Mouse (Mus musculus): ENCODE data around the gene Rnf213. TPM values are rescaled to one million over a fixed set of nuclear protein-coding genes. Genes with fewer than 3 reads are reported as not detected.

The Rnf213 gene
- polyA plus RNA-seq, 1 experiment: 27.7 TPM

DNA sequence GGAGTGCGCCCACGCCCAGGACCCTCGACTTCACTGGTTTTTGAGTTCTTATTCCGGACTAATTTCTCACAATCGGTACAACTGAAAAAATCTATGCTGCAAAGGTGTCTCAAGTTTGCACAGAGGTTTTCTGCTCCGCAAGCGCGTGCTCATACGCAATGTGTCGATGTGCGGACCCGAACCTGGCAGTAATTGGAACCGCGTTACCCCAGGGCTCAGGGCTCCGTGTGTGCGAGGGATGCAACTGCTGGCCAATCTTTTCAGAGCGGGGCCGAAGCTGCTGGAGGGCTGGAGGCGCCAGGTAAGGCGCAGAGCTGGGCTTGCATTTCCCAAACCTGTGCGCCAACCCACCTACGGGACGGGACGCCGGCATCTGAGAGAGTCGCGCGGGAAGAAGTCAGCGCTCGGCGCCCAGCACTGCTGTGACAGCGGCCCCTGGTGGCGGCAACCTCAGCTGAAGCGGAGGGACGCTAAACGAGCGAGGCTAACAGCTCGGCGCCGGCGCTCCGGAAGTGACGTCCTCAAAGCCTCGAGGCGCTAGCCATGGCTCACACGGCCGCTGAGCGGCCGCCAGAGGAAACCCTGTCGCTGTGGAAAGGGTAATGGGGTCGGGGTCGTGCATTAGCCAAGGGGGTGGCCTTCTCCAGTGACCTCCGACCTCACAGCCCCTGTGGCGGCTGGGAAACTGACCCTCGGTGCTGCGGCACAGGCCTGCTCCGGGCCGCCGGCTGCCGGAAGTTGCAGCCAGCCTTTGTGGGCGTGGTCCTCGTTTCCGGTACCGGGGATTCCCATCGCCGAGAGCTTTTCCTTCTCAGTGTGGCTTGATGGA is 98.2 kb downstream of the Rnf213 start, which contains the start of gene Endov:
Endov (plus strand) TSS at position 487 of the 829 bp plus-strand sequence.
- peak; percentile 94 for TF ChIP-seq CTCF (IDR thresholded peaks at IDR 0.05; ENCODE audit: control insufficient read depth, insufficient read depth, low read length)
- peak; percentile 84; the same call in 1 of the 2 replicates for TF ChIP-seq POLR2A (IDR thresholded peaks at IDR 0.05; ENCODE audit: borderline replicate concordance, control insufficient read depth, low read depth, low read length)
- 1% methylated on average over 66 of the region's 66 CpGs for WGBS
- H3K4me3 ChIP-seq (replicated peaks; ENCODE audit: control insufficient read depth, low read depth, low read length): peak within 1 kb of the TSS; percentile 95
- no peaks in the 10 kb centered on the region; the same call in 1 of the 2 replicates for H3K4me1 ChIP-seq (ENCODE audit: control insufficient read depth, insufficient read depth, low read length)
- H3K27ac ChIP-seq (ENCODE audit: control insufficient read depth, insufficient read depth, low read depth, low read length, poor library complexity): peak within 1 kb of the TSS; percentile 93

DNA sequence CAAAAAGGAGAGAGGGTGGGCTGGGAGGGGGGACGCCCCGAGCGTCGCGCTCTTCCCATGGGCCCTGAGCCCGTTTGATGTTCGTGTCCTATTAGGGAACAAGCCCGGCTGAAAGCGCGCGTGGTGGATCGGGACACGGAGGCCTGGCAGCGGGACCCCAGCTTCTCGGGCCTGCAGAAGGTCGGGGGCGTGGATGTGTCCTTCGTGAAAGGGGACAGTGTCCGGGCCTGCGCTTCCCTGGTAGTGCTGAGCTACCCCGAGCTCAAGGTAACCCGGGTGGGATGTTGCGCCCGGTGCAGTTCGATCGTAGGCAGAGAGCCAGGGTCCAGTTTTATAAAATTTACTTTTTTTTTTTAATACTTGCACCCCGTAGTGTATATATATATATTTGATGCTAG is 98.8 kb downstream of the Rnf213 start:
- Histone ChIP-seq H3K27ac (ENCODE audit: control insufficient read depth, insufficient read depth, low read depth, low read length, poor library complexity) (peak overlapping the region; percentile 6; the same call in 1 of the 2 replicates), H3K4me1 (ENCODE audit: control insufficient read depth, insufficient read depth, low read length) (no peaks in the 10 kb centered on the region; the same call in 1 of the 2 replicates), H3K4me3 (replicated peaks; ENCODE audit: control insufficient read depth, low read depth, low read length) (peak overlapping the region; percentile 95)
- TF ChIP-seq CTCF (IDR thresholded peaks at IDR 0.05; ENCODE audit: control insufficient read depth, insufficient read depth, low read length) (no peak), POLR2A (IDR thresholded peaks at IDR 0.05; ENCODE audit: borderline replicate concordance, control insufficient read depth, low read depth, low read length) (no peak)
- WGBS: 3% methylated on average over 27 of the region's 27 CpGs

DNA sequence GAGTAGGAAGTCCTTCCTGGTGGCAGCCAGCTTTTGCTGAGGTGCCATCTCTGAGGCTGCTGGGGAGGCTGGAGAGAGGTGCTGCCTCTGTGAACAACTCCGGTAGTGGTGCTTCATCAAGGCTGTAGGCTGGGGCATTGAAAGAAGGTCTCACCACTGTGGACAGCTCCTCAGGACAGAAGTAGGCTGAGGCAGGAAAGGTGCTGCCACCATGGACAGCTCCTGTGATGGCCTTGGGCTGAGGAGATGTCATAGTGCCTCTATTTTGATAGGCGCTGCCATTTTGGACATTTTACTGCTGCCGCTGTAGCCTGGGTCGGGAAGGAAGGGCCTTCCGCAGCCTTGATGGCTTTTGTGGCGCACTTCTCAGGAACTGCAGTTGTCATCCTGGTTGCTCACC is 99.9 kb downstream of the Rnf213 start:
- no peak for TF ChIP-seq CTCF (IDR thresholded peaks at IDR 0.05; ENCODE audit: control insufficient read depth, insufficient read depth, low read length)
- TF ChIP-seq POLR2A (IDR thresholded peaks at IDR 0.05; ENCODE audit: borderline replicate concordance, control insufficient read depth, low read depth, low read length): no peak
- WGBS: 86% methylated on average over 6 of the region's 6 CpGs
- H3K27ac ChIP-seq (ENCODE audit: control insufficient read depth, insufficient read depth, low read depth, low read length, poor library complexity): no peak overlapping the region
- H3K4me1 ChIP-seq (ENCODE audit: control insufficient read depth, insufficient read depth, low read length): no peaks in the 10 kb centered on the region; the same call in 1 of the 2 replicates
- no peak overlapping the region for H3K4me3 ChIP-seq (replicated peaks; ENCODE audit: control insufficient read depth, low read depth, low read length)

- H3K4me1 ChIP-seq (ENCODE audit: control insufficient read depth, insufficient read depth, low read length): no peaks in the 10 kb centered on the region; the same call in 1 of the 2 replicates
- H3K4me3 ChIP-seq (replicated peaks; ENCODE audit: control insufficient read depth, low read depth, low read length): no peak overlapping the region
- no peak for TF ChIP-seq CTCF (IDR thresholded peaks at IDR 0.05; ENCODE audit: control insufficient read depth, insufficient read depth, low read length)
- TF ChIP-seq POLR2A (IDR thresholded peaks at IDR 0.05; ENCODE audit: borderline replicate concordance, control insufficient read depth, low read depth, low read length): no peak
- WGBS: 74% methylated on average over 4 of the region's 4 CpGs
- no peak overlapping the region for H3K27ac ChIP-seq (ENCODE audit: control insufficient read depth, insufficient read depth, low read depth, low read length, poor library complexity)
Observed at GRCm38 (mm10) chr11:119493516-119493915, 100.6 kb downstream of the Rnf213 start.

- Histone ChIP-seq H3K27ac (ENCODE audit: control insufficient read depth, insufficient read depth, low read depth, low read length, poor library complexity) (no peak overlapping the region), H3K4me3 (replicated peaks; ENCODE audit: control insufficient read depth, low read depth, low read length) (no peak overlapping the region), H3K4me1 (ENCODE audit: control insufficient read depth, insufficient read depth, low read length) (no peaks in the 10 kb centered on the region)
- WGBS: 83% methylated on average over 5 of the region's 5 CpGs
- TF ChIP-seq CTCF (IDR thresholded peaks at IDR 0.05; ENCODE audit: control insufficient read depth, insufficient read depth, low read length) (no peak), POLR2A (IDR thresholded peaks at IDR 0.05; ENCODE audit: borderline replicate concordance, control insufficient read depth, low read depth, low read length) (no peak)
Observed at GRCm38 (mm10) chr11:119496147-119496546, 103.2 kb downstream of the Rnf213 start.

GRCm38 (mm10) chr11:119497451-119497850 is 104.6 kb downstream of the Rnf213 start:
- Histone ChIP-seq H3K4me3 (replicated peaks; ENCODE audit: control insufficient read depth, low read depth, low read length) (no peak overlapping the region), H3K27ac (ENCODE audit: control insufficient read depth, insufficient read depth, low read depth, low read length, poor library complexity) (no peak overlapping the region), H3K4me1 (ENCODE audit: control insufficient read depth, insufficient read depth, low read length) (no peaks in the 10 kb centered on the region)
- WGBS: 87% methylated on average over 4 of the region's 4 CpGs
- TF ChIP-seq CTCF (IDR thresholded peaks at IDR 0.05; ENCODE audit: control insufficient read depth, insufficient read depth, low read length): no peak

DNA sequence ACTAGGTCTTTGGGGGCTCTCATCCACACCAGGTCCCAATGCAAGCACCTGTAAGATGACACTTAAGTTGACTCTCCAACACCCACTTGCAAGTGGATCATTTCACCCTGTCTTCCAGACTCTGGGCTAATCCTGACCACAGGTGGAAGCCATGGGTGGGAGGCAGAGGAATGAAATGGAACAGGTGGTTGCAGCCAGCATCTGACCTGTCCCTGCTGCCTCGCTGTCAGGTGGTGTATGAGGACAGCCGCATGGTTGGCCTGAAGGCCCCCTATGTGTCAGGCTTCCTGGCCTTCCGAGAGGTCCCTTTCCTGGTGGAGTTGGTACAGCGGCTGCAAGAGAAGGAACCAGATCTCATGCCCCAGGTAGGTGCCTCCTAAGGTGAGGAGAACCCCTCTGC is 106.4 kb downstream of the Rnf213 start:
- H3K4me3 ChIP-seq (replicated peaks; ENCODE audit: control insufficient read depth, low read depth, low read length): no peak overlapping the region
- no peak overlapping the region for H3K27ac ChIP-seq (ENCODE audit: control insufficient read depth, insufficient read depth, low read depth, low read length, poor library complexity)
- WGBS: 81% methylated on average over 4 of the region's 4 CpGs
- no peaks in the 10 kb centered on the region for H3K4me1 ChIP-seq (ENCODE audit: control insufficient read depth, insufficient read depth, low read length)
- TF ChIP-seq CTCF (IDR thresholded peaks at IDR 0.05; ENCODE audit: control insufficient read depth, insufficient read depth, low read length) (no peak), POLR2A (IDR thresholded peaks at IDR 0.05; ENCODE audit: borderline replicate concordance, control insufficient read depth, low read depth, low read length) (no peak)

DNA sequence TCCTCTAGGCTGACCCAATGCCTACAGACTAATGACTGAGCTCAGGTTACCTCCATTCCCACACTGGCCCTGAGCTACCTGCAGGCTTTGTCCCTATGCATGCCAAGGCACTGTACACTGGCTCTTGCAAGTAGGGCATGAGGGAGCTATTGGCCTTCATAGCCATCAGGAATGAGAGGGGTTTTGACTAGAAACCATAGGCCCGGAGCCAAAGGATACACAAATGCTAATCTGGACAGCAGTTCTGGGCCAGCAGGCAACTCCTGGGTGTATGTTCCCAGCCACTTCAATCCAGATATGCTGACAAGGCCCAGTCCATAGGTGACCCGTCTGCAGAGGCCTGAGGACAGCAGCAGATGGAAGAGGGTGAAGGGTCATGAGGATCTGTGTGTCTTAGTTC is 107.1 kb downstream of the Rnf213 start:
- no peak for TF ChIP-seq POLR2A (IDR thresholded peaks at IDR 0.05; ENCODE audit: borderline replicate concordance, control insufficient read depth, low read depth, low read length)
- TF ChIP-seq CTCF (IDR thresholded peaks at IDR 0.05; ENCODE audit: control insufficient read depth, insufficient read depth, low read length): no peak
- Histone ChIP-seq H3K4me3 (replicated peaks; ENCODE audit: control insufficient read depth, low read depth, low read length) (no peak overlapping the region), H3K4me1 (ENCODE audit: control insufficient read depth, insufficient read depth, low read length) (no peaks in the 10 kb centered on the region), H3K27ac (ENCODE audit: control insufficient read depth, insufficient read depth, low read depth, low read length, poor library complexity) (no peak overlapping the region)
- WGBS: 84% methylated on average over 2 of the region's 2 CpGs

All from bone marrow, adult 2 months (tissue).